Mouse (Mus musculus): ENCODE data around the gene Oxsr1. TPM values are rescaled to one million over a fixed set of nuclear protein-coding genes. Genes with fewer than 3 reads are reported as not detected.

Gene Oxsr1
- polyA plus RNA-seq, 1 experiment from 2014 or later: 13.4 TPM

- Histone ChIP-seq H3K36me3 (ENCODE audit: control insufficient read depth, insufficient read depth) (no peaks in the 10 kb centered on the region), H3K4me1 (replicated peaks; ENCODE audit: control insufficient read depth, insufficient read depth, low read length) (no peaks in the 10 kb centered on the region), H3K27me3 (replicated peaks; ENCODE audit: control insufficient read depth, insufficient read depth, low read length) (no peaks in the 10 kb centered on the region), H3K4me2 (ENCODE audit: low read length) (no peak overlapping the region), H3K9ac (replicated peaks; ENCODE audit: low read depth, low read length) (no peak overlapping the region), H3K9me3 (ENCODE audit: control insufficient read depth, low read length) (peaks cover 4% of the 10 kb centered on the region; the same call in 1 of the 2 replicates), H3K27ac (ENCODE audit: low read length) (no peak overlapping the region), H3K4me3 (replicated peaks; ENCODE audit: low read length) (no peak overlapping the region)
- WGBS: 92% methylated on average over 5 of the region's 5 CpGs
- ATAC-seq: no peak
These were observed 120.6 kb downstream of the Oxsr1 start for GRCm38 (mm10) chr9:119201653-119202052.

GRCm38 (mm10) chr9:119199151-119199861 is 122.9 kb downstream of the Oxsr1 start:
- WGBS: 78% methylated on average over 10 of the region's 10 CpGs
- no peaks in the 10 kb centered on the region for H3K27me3 ChIP-seq (replicated peaks; ENCODE audit: control insufficient read depth, insufficient read depth, low read length)
- H3K9me3 ChIP-seq (ENCODE audit: control insufficient read depth, low read length): peaks cover 4% of the 10 kb centered on the region; the same call in 1 of the 2 replicates
- no peak for ATAC-seq
- no peak overlapping the region for H3K4me3 ChIP-seq (replicated peaks; ENCODE audit: low read length)
- H3K4me2 ChIP-seq (ENCODE audit: low read length): no peak overlapping the region
- no peaks in the 10 kb centered on the region for H3K36me3 ChIP-seq (ENCODE audit: control insufficient read depth, insufficient read depth)
- H3K9ac ChIP-seq (replicated peaks; ENCODE audit: low read depth, low read length): no peak overlapping the region
- no peaks in the 10 kb centered on the region for H3K4me1 ChIP-seq (replicated peaks; ENCODE audit: control insufficient read depth, insufficient read depth, low read length)
- H3K27ac ChIP-seq (ENCODE audit: low read length): no peak overlapping the region

GRCm38 (mm10) chr9:119192202-119192990 is 129.8 kb downstream of the Oxsr1 start:
- H3K9ac ChIP-seq (replicated peaks; ENCODE audit: low read depth, low read length): no peak overlapping the region
- H3K27ac ChIP-seq (ENCODE audit: low read length): no peak overlapping the region
- no peaks in the 10 kb centered on the region for H3K36me3 ChIP-seq (ENCODE audit: control insufficient read depth, insufficient read depth)
- no peak overlapping the region for H3K4me3 ChIP-seq (replicated peaks; ENCODE audit: low read length)
- no peak overlapping the region for H3K4me2 ChIP-seq (ENCODE audit: low read length)
- 36% methylated on average over 11 of the region's 11 CpGs for WGBS
- no peaks in the 10 kb centered on the region for H3K9me3 ChIP-seq (ENCODE audit: control insufficient read depth, low read length)
- H3K27me3 ChIP-seq (replicated peaks; ENCODE audit: control insufficient read depth, insufficient read depth, low read length): no peaks in the 10 kb centered on the region
- no peak for ATAC-seq
- H3K4me1 ChIP-seq (replicated peaks; ENCODE audit: control insufficient read depth, insufficient read depth, low read length): no peaks in the 10 kb centered on the region

Other genes starting within 250 kb of the Oxsr1 start
- gene Plcd1, start 228.9 kb downstream of the Oxsr1 start, polyA plus RNA-seq (2015; fragmentation: Nextera tagmentation; extraction: Ambion mirVana): 12.9 and 13.0 TPM in 2 replicates
- gene Dlec1, start 219.9 kb downstream of the Oxsr1 start, polyA plus RNA-seq (2015; fragmentation: Nextera tagmentation; extraction: Ambion mirVana): 0.47 and 0.57 TPM in 2 replicates
- gene Acaa1b, start 165.3 kb downstream of the Oxsr1 start, polyA plus RNA-seq (2015; fragmentation: Nextera tagmentation; extraction: Ambion mirVana): 1.3 and 1.7 TPM in 2 replicates
- not detected in 2 replicates for gene Gm47289, start 163.3 kb downstream of the Oxsr1 start, polyA plus RNA-seq (2015; fragmentation: Nextera tagmentation; extraction: Ambion mirVana)
- gene Slc22a13, start 113.3 kb downstream of the Oxsr1 start, polyA plus RNA-seq (2015; fragmentation: Nextera tagmentation; extraction: Ambion mirVana): 0.18 TPM in 1 of 2 replicates, not detected in the other
- 107 and 119 TPM in 2 replicates for gene Acaa1a, start 17.2 kb upstream of the Oxsr1 start, polyA plus RNA-seq (2015; fragmentation: Nextera tagmentation; extraction: Ambion mirVana)
- 4.4 and 6.2 TPM in 2 replicates for gene Myd88, start 19.0 kb upstream of the Oxsr1 start, polyA plus RNA-seq (2015; fragmentation: Nextera tagmentation; extraction: Ambion mirVana)
- 3.0 and 3.8 TPM in 2 replicates for gene Xylb, start 35.0 kb upstream of the Oxsr1 start, polyA plus RNA-seq (2015; fragmentation: Nextera tagmentation; extraction: Ambion mirVana)
- not detected in 2 replicates for gene Slc22a14, start 43.1 kb upstream of the Oxsr1 start, polyA plus RNA-seq (2015; fragmentation: Nextera tagmentation; extraction: Ambion mirVana)
- gene Acvr2b, start 79.7 kb upstream of the Oxsr1 start, polyA plus RNA-seq (2015; fragmentation: Nextera tagmentation; extraction: Ambion mirVana): 26.5 and 32.7 TPM in 2 replicates
- 60.7 and 66.1 TPM in 2 replicates for gene Exog, start 122.5 kb upstream of the Oxsr1 start, polyA plus RNA-seq (2015; fragmentation: Nextera tagmentation; extraction: Ambion mirVana)

Measured in forebrain, embryonic 16.5 days (tissue).